Comparison of ENCODE assay signal across 9 mouse cellular contexts in the genomic region with DNA sequence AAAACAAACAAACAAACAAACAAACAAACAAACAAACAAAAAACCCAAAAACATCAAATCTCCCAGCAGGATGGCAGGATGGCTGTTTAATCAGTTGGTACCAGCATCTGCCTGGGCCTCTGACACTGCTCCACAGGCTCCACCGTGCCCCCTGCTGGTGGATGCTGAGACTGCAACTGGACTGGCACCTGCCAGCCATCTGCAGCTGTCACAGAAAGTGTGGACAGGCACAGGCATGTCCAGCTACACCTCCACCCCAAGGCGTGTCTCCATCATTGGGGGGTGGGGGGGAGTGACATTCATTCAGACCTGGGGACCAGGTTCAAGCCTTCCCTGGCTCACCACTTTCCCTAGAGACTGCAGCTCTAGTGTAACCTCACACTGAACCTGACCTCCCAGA. TPM values are rescaled to one million over a fixed set of nuclear protein-coding genes. Genes with fewer than 3 reads are reported as not detected.
DNase-seq lines count a peak whose midpoint lies in the region; ATAC-seq and TF ChIP-seq lines count a peak whose summit lies in the region.
"Had no signal": no experiment of that assay in that cellular context is flagged by ENCODE, and none has a peak within 500 bp of the region (broad histone marks: within the 10 kb centered on the region; RNA-seq: fewer than 3 reads in every experiment).

No protein-coding gene starts in this region.

- in situ Hi-C loops in ES-E14 (cut with MboI; ENCODE audit: low sequenced_read_pairs in 2 of 2, unreplicated experiment in 2 of 2), result no loop called here

- no peaks in the 10 kb centered on the region for H3K36me3 ChIP-seq in ES-E14 (ENCODE audit: control insufficient read depth, insufficient read depth, low read length, poor library complexity, severe bottlenecking)

- 0 out of 2 replicates have a peak, but pooled peaks have one; percentile 52 for ATAC-seq in erythroid progenitor cell, adult 5-6 weeks (replicated peaks; ENCODE audit: low FRiP score, poor library complexity, severe bottlenecking)

- H3K4me1 ChIP-seq in ES-E14 (ENCODE audit: control insufficient read depth in 2 of 2, insufficient read depth in 2 of 2, low read length in 2 of 2, poor library complexity in 1 of 2), result peaks cover 0 to 9% of the 10 kb centered on the region in 2 experiments; a peak in 1 of 4 replicates

- no peaks in the 10 kb centered on the region for H3K9me3 ChIP-seq in ES-E14 (ENCODE audit: control insufficient read depth, insufficient read depth, low read depth, low read length)

- intact Hi-C loops in heart, postnatal 25 days (cut with DNase I), result loop anchor here (2.0 to 5.0 kb wide), 2 partner anchors 46 to 389 kb away; no protein-coding TSS in a partner anchor

- 0 out of 2 replicates have a peak overlapping the region, but pooled peaks have one; percentile 24 for H3K9ac ChIP-seq in ES-E14 (ENCODE audit: insufficient read depth, low read depth, low read length, poor library complexity, severe bottlenecking)

- H3K27ac ChIP-seq in ES-E14 (ENCODE audit: insufficient read depth, low read depth, low read length, poor library complexity, severe bottlenecking), result no peak overlapping the region
- H3K27ac ChIP-seq: macrophage had no signal

- no peak overlapping the region for H3K4me3 ChIP-seq in ES-E14 (ENCODE audit: insufficient read depth in 1 of 2, low read depth in 1 of 2, low read length in 2 of 2, poor library complexity in 1 of 2, severe bottlenecking in 1 of 2)

- DNase-seq in ES-E14 (ENCODE audit: low read depth, low spot score), result peak; percentile 68
- DNase-seq in adrenal gland, postnatal 4 days (ENCODE audit: low spot score in 2 of 2), result peak; percentile 80 to 84
- DNase-seq in heart, postnatal 25 days (ENCODE audit: low spot score), result peak; percentile 40
- DNase-seq in layer of hippocampus, postnatal 36 days, result peak; percentile 80 to 83
- DNase-seq in lung, postnatal 4 days, result peak; percentile 79 to 90
- peak; percentile 37 to 56 for DNase-seq in right cerebral cortex, postnatal 36 days (ENCODE audit: low spot score in 2 of 2)
- DNase-seq in yolk sac, embryonic 10.5 days (ENCODE audit: low spot score), result peak; percentile 54

TF ChIP-seq in ES-E14, 5 proteins besides CTCF, POLR2A, EP300 and RAD21:
- no peak for TF ChIP-seq CHD2 (IDR thresholded peaks at IDR 0.05; ENCODE audit: low read depth, low read length)
- TF ChIP-seq ZC3H11A (IDR thresholded peaks at IDR 0.05; ENCODE audit: borderline replicate concordance, low read depth, low read length), result peak; percentile 57; the same call in 1 of the 2 replicates
- TF ChIP-seq ZNF384 (IDR thresholded peaks at IDR 0.05; ENCODE audit: low read depth, low read length), result no peak

RNA-seq across cellular contexts. Expression of gene Hsf2bp, which starts 37.2 kb away (rescaled TPM):
- total RNA-seq in ES-E14 (2012; rRNA removed), result 44.7 and 46.7 TPM in 2 replicates
- 1 to 10 TPM; 1.9 TPM for total RNA-seq in adrenal gland, postnatal 4 days (2021)
- total RNA-seq in erythroid progenitor cell, adult 5-6 weeks (2015; ENCODE audit: low replicate concordance), result not detected in 2 replicates
- not detected in 2 replicates for total RNA-seq in erythroid progenitor cell, adult 5-6 weeks (2017; ENCODE audit: low replicate concordance)
- total RNA-seq in heart, postnatal 25 days (2021), result 1 to 10 TPM in 1 of 2 experiments, under 1 TPM in 1; 0.75 to 1.4 TPM
- 1 to 10 TPM in 1 of 2 experiments, under 1 TPM in 1; 0.43 to 1.3 TPM for total RNA-seq in layer of hippocampus, postnatal 36 days (2021)

RNA-seq across cellular contexts. Expression of gene Rrp1b, which starts 37.5 kb away (rescaled TPM):
- total RNA-seq in ES-E14 (2012; rRNA removed), result 155 and 189 TPM in 2 replicates
- 10 to 100 TPM; 29.2 to 35.3 TPM for total RNA-seq in adrenal gland, postnatal 4 days (2021)
- 4.0 and 8.8 TPM in 2 replicates for total RNA-seq in erythroid progenitor cell, adult 5-6 weeks (2015; ENCODE audit: low replicate concordance)
- 1.5 and 5.4 TPM in 2 replicates for total RNA-seq in erythroid progenitor cell, adult 5-6 weeks (2017; ENCODE audit: low replicate concordance)
- total RNA-seq in heart, postnatal 25 days (2021), result 1 to 10 TPM; 8.6 to 8.8 TPM
- total RNA-seq in layer of hippocampus, postnatal 36 days (2021), result 10 to 100 TPM; 17.4 to 19.0 TPM

Comparison
In these comparisons a context has a peak if more than half of its experiments do, and no peak if none do; other contexts are left out.
1. RNA of gene Hsf2bp, which starts 37.2 kb away (total RNA-seq): 44.7 to 46.7 TPM in ES-E14; 1.9 TPM in adrenal gland, postnatal 4 days, 0.75 to 1.4 TPM in heart, postnatal 25 days, 0.43 to 1.3 TPM in layer of hippocampus, postnatal 36 days and not detected in erythroid progenitor cell, adult 5-6 weeks; every median in the first group is over 10 times any median in the second.
2. Peak in every context shown above with its lines, with median percentiles within 50 percentile points of each other: DNase-seq.